Mouse (Mus musculus) MEL (cell line): Measurements from ENCODE around the gene Cux1. TPM values are rescaled to one million over a fixed set of nuclear protein-coding genes. Genes with fewer than 3 reads are reported as not detected.

Experiments
- DNase-seq: peaks from one replicate; pipeline ENCODE4 v3.0.0; 2011; ENCODE audit warnings: low read depth, low spot score
- H3K27ac ChIP-seq: 2 replicates; pipeline ENCODE4 v1.5.1; 2012; ENCODE audit warnings: low read depth, mild to moderate bottlenecking, control low read depth, low read length, moderate library complexity; ENCODE audit not compliant: control insufficient read depth
- H3K27me3 ChIP-seq, 2 experiments: fragments of 150-350 bp in 1 of 2; sonication (generic) in 1 of 2; 2 replicates each; pipeline ENCODE4 v1.6.1; 2012; ENCODE audit warnings: low read length in 2 of 2, mild to moderate bottlenecking in 2 of 2, improper control_type of control experiment in 1 of 2, moderate library complexity in 1 of 2; ENCODE audit not compliant: insufficient read depth in 2 of 2, control insufficient read depth in 1 of 2
- H3K36me3 ChIP-seq, 2 experiments: 2 replicates each; pipeline ENCODE4 v1.6.1; 2012 to 2014; ENCODE audit warnings: low read length in 2 of 2, improper control_type of control experiment in 1 of 2, inconsistent platforms in 1 of 2, mild to moderate bottlenecking in 1 of 2; ENCODE audit not compliant: insufficient read depth in 2 of 2, control insufficient read depth in 1 of 2
- H3K4me1 ChIP-seq, 2 experiments: fragments of 150-350 bp in 1 of 2; sonication (generic) in 1 of 2; 2 replicates each; pipeline ENCODE4 v1.6.1; 2012; ENCODE audit warnings: low read length in 2 of 2, improper control_type of control experiment in 1 of 2, mild to moderate bottlenecking in 1 of 2; ENCODE audit not compliant: insufficient read depth in 2 of 2, control insufficient read depth in 1 of 2
- H3K4me3 ChIP-seq, 2 experiments: fragments of 150-350 bp in 1 of 2; sonication (generic) in 1 of 2; 2 replicates each; pipeline ENCODE4 v1.5.1; 2012; ENCODE audit warnings: low read depth in 2 of 2, low read length in 2 of 2, mild to moderate bottlenecking in 2 of 2, moderate library complexity in 2 of 2, control low read depth in 1 of 2, improper control_type of control experiment in 1 of 2; ENCODE audit not compliant: control insufficient read depth in 1 of 2, insufficient read depth in 1 of 2
- H3K79me2 ChIP-seq: 2 replicates; pipeline ENCODE4 v1.6.1; 2012; ENCODE audit warnings: mild to moderate bottlenecking, low read length, moderate library complexity; ENCODE audit not compliant: control insufficient read depth, poor library complexity, insufficient read depth
- H3K9ac ChIP-seq: 2 replicates; pipeline ENCODE4 v1.6.1; 2012; ENCODE audit warnings: low read depth, mild to moderate bottlenecking, control low read depth, low read length, moderate library complexity; ENCODE audit not compliant: control insufficient read depth, poor library complexity, severe bottlenecking
- H3K9me3 ChIP-seq: fragments of 150-350 bp; sonication (generic); replicated peaks from 2 replicates; pipeline ENCODE4 v1.6.1; 2012; ENCODE audit warnings: mild to moderate bottlenecking, low read length, improper control_type of control experiment, moderate library complexity; ENCODE audit not compliant: insufficient read depth
- CHD1 ChIP-seq: IDR thresholded peaks from 2 replicates; pipeline ENCODE4 v1.6.1; 2012; ENCODE audit warnings: low read depth, mild to moderate bottlenecking, inconsistent platforms, low read length, improper control_type of control experiment
- CHD2 ChIP-seq: IDR thresholded peaks from 2 replicates; pipeline ENCODE4 v1.6.1; 2011; ENCODE audit warnings: low read length, improper control_type of control experiment
- CTCF ChIP-seq, 3 experiments: IDR thresholded peaks in 2 of 3; conservative IDR thresholded peaks in 1 of 3; 2 replicates each; pipeline ENCODE4 v1.5.1; 2011 to 2012; ENCODE audit warnings: low read length in 3 of 3, low read depth in 2 of 3, mild to moderate bottlenecking in 2 of 3, improper control_type of control experiment in 1 of 3, inconsistent platforms in 1 of 3, mixed read lengths in 1 of 3, moderate library complexity in 1 of 3; ENCODE audit not compliant: control insufficient read depth in 1 of 3, insufficient read depth in 1 of 3, poor library complexity in 1 of 3, severe bottlenecking in 1 of 3
- E2F4 ChIP-seq: IDR thresholded peaks from 2 replicates; pipeline ENCODE4 v1.6.1; 2011; ENCODE audit warnings: low read depth, low read length, improper control_type of control experiment, borderline replicate concordance
- EP300 ChIP-seq, 2 experiments: IDR thresholded peaks; 2 replicates each; pipeline ENCODE4 v1.6.1; 2011; ENCODE audit warnings: improper control_type of control experiment in 2 of 2, low read length in 2 of 2, low read depth in 1 of 2, mild to moderate bottlenecking in 1 of 2
- ETS1 ChIP-seq: IDR thresholded peaks from 2 replicates; pipeline ENCODE4 v1.6.1; 2012; ENCODE audit warnings: low read depth, mild to moderate bottlenecking, inconsistent platforms, low read length, improper control_type of control experiment, moderate library complexity
- GABPA ChIP-seq: IDR thresholded peaks from 2 replicates; pipeline ENCODE4 v1.6.1; 2012; ENCODE audit warnings: low read depth, mild to moderate bottlenecking, inconsistent platforms, low read length, improper control_type of control experiment, moderate library complexity
- GATA1 ChIP-seq: IDR thresholded peaks from 2 replicates; pipeline ENCODE4 v1.6.1; 2011; ENCODE audit warnings: low read depth, low read length, improper control_type of control experiment
- JUND ChIP-seq: IDR thresholded peaks from 2 replicates; pipeline ENCODE4 v1.6.1; 2011; ENCODE audit warnings: low read depth, mild to moderate bottlenecking, improper control_type of control experiment, low read length
- KAT2A ChIP-seq: conservative IDR thresholded peaks from 2 replicates; pipeline ENCODE4 v1.6.1; 2012; ENCODE audit warnings: low read depth, low read length, improper control_type of control experiment, inconsistent platforms
- MAFK ChIP-seq: IDR thresholded peaks from 2 replicates; pipeline ENCODE4 v1.6.1; 2011; ENCODE audit warnings: low read depth, mild to moderate bottlenecking, low read length, improper control_type of control experiment, borderline replicate concordance
- MAX ChIP-seq: IDR thresholded peaks from 2 replicates; pipeline ENCODE4 v1.6.1; 2011; ENCODE audit warnings: low read length, improper control_type of control experiment
- MXI1 ChIP-seq: IDR thresholded peaks from 2 replicates; pipeline ENCODE4 v1.6.1; 2011; ENCODE audit warnings: mild to moderate bottlenecking, low read depth, low read length, improper control_type of control experiment
- NELFE ChIP-seq: IDR thresholded peaks from 2 replicates; pipeline ENCODE4 v1.6.1; 2011; ENCODE audit warnings: low read depth, low read length, improper control_type of control experiment
- NRF1 ChIP-seq: IDR thresholded peaks from 2 replicates; pipeline ENCODE4 v1.6.1; 2014; ENCODE audit warnings: low read depth, mild to moderate bottlenecking, inconsistent platforms, low read length, improper control_type of control experiment, moderate library complexity; ENCODE audit not compliant: poor library complexity, insufficient read depth, severe bottlenecking
- POLR2AphosphoS5 ChIP-seq: IDR thresholded peaks from 2 replicates; pipeline ENCODE4 v1.6.1; 2012; ENCODE audit warnings: low read depth, borderline replicate concordance, mild to moderate bottlenecking, inconsistent platforms, low read length, moderate library complexity, mixed read lengths
- RAD21 ChIP-seq: IDR thresholded peaks from 2 replicates; pipeline ENCODE4 v1.6.1; 2011; ENCODE audit warnings: mild to moderate bottlenecking, low read depth, low read length, improper control_type of control experiment
- RCOR1 ChIP-seq: IDR thresholded peaks from 2 replicates; pipeline ENCODE4 v1.6.1; 2012; ENCODE audit warnings: low read depth, mild to moderate bottlenecking, inconsistent platforms, low read length, improper control_type of control experiment
- SIN3A ChIP-seq: IDR thresholded peaks from 2 replicates; pipeline ENCODE4 v1.6.1; 2012; ENCODE audit warnings: low read length, improper control_type of control experiment, inconsistent platforms
- TBP ChIP-seq: IDR thresholded peaks from 2 replicates; pipeline ENCODE4 v1.8.0; 2011; ENCODE audit warnings: low read depth, low read length, improper control_type of control experiment
- TCF12 ChIP-seq: IDR thresholded peaks from 2 replicates; pipeline ENCODE4 v1.6.1; 2014; ENCODE audit warnings: low read depth, mild to moderate bottlenecking, inconsistent platforms, low read length, improper control_type of control experiment, moderate library complexity
- USF1 ChIP-seq: IDR thresholded peaks from 2 replicates; pipeline ENCODE4 v1.6.1; 2014; ENCODE audit warnings: low read depth, mild to moderate bottlenecking, inconsistent platforms, low read length, improper control_type of control experiment, moderate library complexity
- USF2 ChIP-seq, 2 experiments: IDR thresholded peaks; 2 replicates each; pipeline ENCODE4 v1.6.1; 2011 to 2012; ENCODE audit warnings: improper control_type of control experiment in 2 of 2, low read length in 2 of 2, borderline replicate concordance in 1 of 2, inconsistent platforms in 1 of 2, low read depth in 1 of 2, mild to moderate bottlenecking in 1 of 2; ENCODE audit not compliant: insufficient read depth in 1 of 2
- ZC3H11A ChIP-seq: IDR thresholded peaks from 2 replicates; pipeline ENCODE4 v1.6.1; 2012; ENCODE audit warnings: low read depth, mild to moderate bottlenecking, inconsistent platforms, low read length, improper control_type of control experiment
- ZMIZ1 ChIP-seq: IDR thresholded peaks from 2 replicates; pipeline ENCODE4 v1.6.1; 2012; ENCODE audit warnings: low read depth, mild to moderate bottlenecking, inconsistent platforms, low read length, improper control_type of control experiment, moderate library complexity
- polyA plus RNA-seq, 2 experiments: library from polyadenylated mRNA; stranded (reverse) in 1 of 2; unstranded in 1 of 2; fragments of >175 nt in 1 of 2; fragments of >200 nt in 1 of 2; gene quantifications; 2 replicates each; pipeline versions ENCODE4 v1.2.1 to v1.2.4; 2012; ENCODE audit warnings: low replicate concordance in 2 of 2, low read depth in 1 of 2; ENCODE audit not compliant: insufficient read length in 2 of 2, insufficient read depth in 1 of 2, missing spikeins in 1 of 2
- total RNA-seq: library from RNA; depleted of rRNA; stranded (reverse); fragments of 300-350 nt; gene quantifications from 2 replicates; pipeline ENCODE4 v1.2.3, GENCODE M21; 2012

The Cux1 gene
- total and polyA plus RNA-seq, 3 experiments = 71.1 to 104 TPM; not detected in 1

DNA sequence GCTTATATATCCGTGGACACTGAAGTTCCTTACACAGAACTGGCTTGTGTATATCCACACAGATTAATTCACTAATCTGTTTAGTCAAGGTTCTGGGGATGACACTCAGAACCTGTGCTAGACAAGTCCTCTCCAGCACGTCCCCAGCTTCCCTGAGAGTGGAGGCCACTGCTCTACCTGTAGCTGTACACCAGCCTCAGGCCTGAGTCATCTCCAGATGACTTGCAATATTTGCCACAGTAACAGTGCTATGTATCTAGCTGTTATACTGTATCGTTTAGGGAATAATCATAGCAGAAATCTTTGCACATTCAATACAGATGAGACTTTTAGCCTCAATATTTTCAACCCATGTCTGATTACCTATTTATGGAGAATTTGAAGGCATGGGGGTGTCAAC lies 146.0 kb downstream of the Cux1 start:
- Histone ChIP-seq H3K9me3 (no peaks in the 10 kb centered on the region), H3K27ac (no peak overlapping the region), H3K4me1 (peaks cover 24 to 32% of the 10 kb centered on the region in 2 experiments), H3K27me3 (no peaks in the 10 kb centered on the region), H3K79me2 (peaks cover 7% of the 10 kb centered on the region), H3K36me3 (peaks cover 17 to 29% of the 10 kb centered on the region in 2 experiments), H3K4me3 (no peak overlapping the region), H3K9ac (no peak overlapping the region)
- peak; percentile 57 for DNase-seq
- no peak for TF ChIP-seq MAFK
- no peak for TF ChIP-seq CTCF (IDR thresholded peaks at IDR 0.05 in 2 of 3, conservative IDR thresholded peaks at IDR 0.05 in 1 of 3; ENCODE audit: control insufficient read depth in 1 of 3, insufficient read depth in 1 of 3, low read depth in 2 of 3, low read length in 3 of 3, poor library complexity in 1 of 3, severe bottlenecking in 1 of 3)
- peak; percentile 22; the same call in 1 of the 2 replicates for TF ChIP-seq ETS1
- TF ChIP-seq TCF12 = no peak
- no peak for TF ChIP-seq GATA1
- 0 out of 4 replicates have a peak, but pooled peaks of 1 of the 2 experiments have one; percentile 4 for TF ChIP-seq EP300 (IDR thresholded peaks at IDR 0.05; ENCODE audit: low read depth in 1 of 2, low read length in 2 of 2)

DNA sequence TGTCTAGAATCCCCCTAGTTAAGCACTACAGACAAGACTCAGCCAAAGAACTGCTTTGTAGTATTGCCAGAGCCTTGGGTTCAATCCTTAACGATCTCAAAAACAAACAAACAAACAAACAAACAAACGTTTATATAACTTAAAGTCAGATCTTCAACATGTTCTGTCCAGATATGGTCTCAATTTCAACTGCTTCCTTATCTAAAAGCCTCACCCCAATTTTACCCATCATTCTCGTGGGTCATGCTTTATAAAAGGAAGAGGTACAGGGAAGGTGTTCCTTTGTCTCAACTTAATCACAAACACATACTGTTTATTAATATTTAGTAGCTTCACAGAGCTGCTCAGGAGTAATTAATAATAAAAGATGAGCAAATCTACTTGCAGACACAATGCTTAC lies 146.9 kb downstream of the Cux1 start:
- H3K79me2 ChIP-seq = peaks cover 10% of the 10 kb centered on the region
- H3K27ac ChIP-seq = no peak overlapping the region
- peaks cover 16 to 29% of the 10 kb centered on the region in 2 experiments for H3K36me3 ChIP-seq
- no peak overlapping the region for H3K9ac ChIP-seq
- H3K4me3 ChIP-seq = no peak overlapping the region
- no peaks in the 10 kb centered on the region for H3K27me3 ChIP-seq
- no peak for TF ChIP-seq ZMIZ1
- TF ChIP-seq EP300 (IDR thresholded peaks at IDR 0.05; ENCODE audit: low read depth in 1 of 2, low read length in 2 of 2) = peak; percentile 41 to 64; a peak in 3 of 4 replicates
- no peak for TF ChIP-seq USF2 (IDR thresholded peaks at IDR 0.05; ENCODE audit: borderline replicate concordance in 1 of 2, insufficient read depth in 1 of 2, low read depth in 1 of 2, low read length in 2 of 2)
- no peak for TF ChIP-seq ZC3H11A
- no peak for TF ChIP-seq GABPA
- peak; percentile 66; the same call in 1 of the 2 replicates for TF ChIP-seq TCF12
- no peak for TF ChIP-seq RAD21
- TF ChIP-seq GATA1 = peak; percentile 65
- TF ChIP-seq MXI1 = no peak
- H3K4me1 ChIP-seq = peaks cover 24 to 32% of the 10 kb centered on the region in 2 experiments
- no peaks in the 10 kb centered on the region for H3K9me3 ChIP-seq
- peak; percentile 37 for DNase-seq

DNA sequence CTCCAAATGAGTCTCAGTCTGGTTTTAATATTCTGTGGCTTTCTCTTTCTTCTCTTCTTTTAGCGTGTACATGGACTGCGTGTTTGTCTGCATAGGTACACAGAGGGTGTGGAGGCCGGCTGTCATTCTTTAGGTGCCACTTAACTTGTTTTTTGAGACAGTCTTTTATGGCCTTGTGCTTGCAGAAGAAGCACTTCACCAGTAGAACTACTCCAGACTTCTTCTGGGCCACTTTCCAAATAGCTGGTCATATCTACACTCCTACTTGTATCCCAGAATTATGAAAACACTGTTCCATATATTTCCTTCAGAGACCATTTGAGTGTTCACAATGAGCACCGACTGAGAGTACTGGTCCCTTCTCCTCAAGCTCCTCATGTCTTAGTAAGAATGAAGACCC lies 149.4 kb downstream of the Cux1 start:
- H3K79me2 ChIP-seq = peaks cover 10% of the 10 kb centered on the region
- TF ChIP-seq GATA1 = no peak
- TF ChIP-seq NRF1 = no peak
- no peak for TF ChIP-seq POLR2AphosphoS5
- no peak for TF ChIP-seq RCOR1
- no peak for TF ChIP-seq SIN3A
- no peak for TF ChIP-seq ETS1
- no peak for TF ChIP-seq EP300 (IDR thresholded peaks at IDR 0.05; ENCODE audit: low read depth in 1 of 2, low read length in 2 of 2)
- no peak for TF ChIP-seq USF2 (IDR thresholded peaks at IDR 0.05; ENCODE audit: borderline replicate concordance in 1 of 2, insufficient read depth in 1 of 2, low read depth in 1 of 2, low read length in 2 of 2)
- TF ChIP-seq USF1 = no peak
- TF ChIP-seq NELFE = no peak
- no peak for TF ChIP-seq MAX
- no peak for TF ChIP-seq CHD1
- TF ChIP-seq GABPA = no peak
- no peak for TF ChIP-seq CHD2
- TF ChIP-seq E2F4 = no peak
- TF ChIP-seq TBP = no peak
- no peak for TF ChIP-seq JUND
- TF ChIP-seq TCF12 = no peak
- TF ChIP-seq KAT2A = no peak
- TF ChIP-seq RAD21 = no peak
- TF ChIP-seq, all 39 proteins: peak for 0
- no peaks in the 10 kb centered on the region for H3K9me3 ChIP-seq
- H3K9ac ChIP-seq = no peak overlapping the region
- peaks cover 16 to 29% of the 10 kb centered on the region in 2 experiments for H3K36me3 ChIP-seq
- H3K4me3 ChIP-seq = no peak overlapping the region
- DNase-seq = no peak
- no peak overlapping the region for H3K27ac ChIP-seq
- H3K27me3 ChIP-seq = no peaks in the 10 kb centered on the region
- peaks cover 18 to 32% of the 10 kb centered on the region in 2 experiments for H3K4me1 ChIP-seq
